Mouse (Mus musculus): ENCODE data around the gene Vav2.

- no peak for TF ChIP-seq POLR2A (IDR thresholded peaks at IDR 0.05; ENCODE audit: insufficient read depth, low read length)
- TF ChIP-seq CTCF (IDR thresholded peaks at IDR 0.05; ENCODE audit: low read depth, low read length), result no peak
These were observed 45.1 kb downstream of the Vav2 start for GRCm38 (mm10) chr2:27381698-27382097.

Data from ES-Bruce4 (cell line).